ENCODE assay signal across 27 mouse cellular contexts in the genomic region with DNA sequence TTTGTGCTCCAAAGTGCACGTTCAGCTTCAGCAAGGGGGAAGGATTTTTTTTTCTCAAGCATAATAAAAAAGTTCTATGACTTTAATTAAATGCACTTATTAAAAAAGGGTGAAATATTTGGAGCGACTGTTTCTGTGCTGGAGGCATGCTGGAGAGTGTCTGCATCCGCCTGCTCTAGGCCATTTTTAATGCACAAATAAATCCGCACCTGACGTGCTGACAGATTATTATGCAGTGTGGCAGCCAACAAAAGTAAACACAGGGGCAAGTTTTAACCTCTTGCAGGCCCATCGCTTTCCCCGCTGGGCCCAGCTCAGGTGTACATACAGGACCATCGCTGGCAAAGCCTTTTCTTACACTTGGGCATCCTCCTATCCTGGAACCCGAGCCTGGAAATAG.
DNase-seq lines count a peak whose midpoint lies in the region; ATAC-seq lines count a peak whose summit lies in the region.
"Had no signal": no experiment of that assay in that cellular context is flagged by ENCODE, and none has a peak within 500 bp of the region (broad histone marks: within the 10 kb centered on the region; RNA-seq: fewer than 3 reads in every experiment).

No protein-coding gene starts in this region.

- H3K36me3 ChIP-seq in lung, embryonic 16.5 days (ENCODE audit: control insufficient read depth, insufficient read depth, low read length), result no peaks in the 10 kb centered on the region
- H3K36me3 ChIP-seq in forebrain, embryonic 13.5 days (ENCODE audit: poor library complexity, severe bottlenecking), result no peaks in the 10 kb centered on the region
- H3K36me3 ChIP-seq in forebrain, embryonic 15.5 days, result 0 out of 2 replicates have a peak, but pooled peaks cover 2% of the 10 kb centered on the region
- H3K36me3 ChIP-seq in limb, embryonic 13.5 days, result peaks cover 7% of the 10 kb centered on the region; the same call in 1 of the 2 replicates
- no peaks in the 10 kb centered on the region for H3K36me3 ChIP-seq in intestine, embryonic 15.5 days
- H3K36me3 ChIP-seq: heart, embryonic 15.5 days; kidney, embryonic 15.5 days; liver, embryonic 12.5 days; midbrain, embryonic 15.5 days had no signal

- no peak overlapping the region for H3K4me2 ChIP-seq in lung, embryonic 16.5 days (ENCODE audit: low read depth, low read length)
- H3K4me2 ChIP-seq in forebrain, embryonic 13.5 days, result no peak overlapping the region
- no peak overlapping the region for H3K4me2 ChIP-seq in forebrain, embryonic 15.5 days (replicated peaks)
- peak overlapping the region; percentile 48 for H3K4me2 ChIP-seq in limb, embryonic 13.5 days (replicated peaks)
- no peak overlapping the region for H3K4me2 ChIP-seq in intestine, embryonic 15.5 days (replicated peaks)
- H3K4me2 ChIP-seq: embryonic facial prominence, embryonic 13.5 days; heart, embryonic 15.5 days; kidney, embryonic 15.5 days; liver, embryonic 12.5 days; midbrain, embryonic 15.5 days had no signal

- no peak for DNase-seq in lung, postnatal 14 days
- no peak for DNase-seq in adrenal gland, postnatal 36 days
- DNase-seq: adrenal gland, postnatal 10 days; cerebellum, adult 8-10 months; cerebellum, postnatal 36 days; embryo, embryonic 11 days; heart, postnatal 4 days; kidney, adult 11 months; kidney, postnatal 36 days; layer of hippocampus, adult 9-11 months; lung, adult 18-20 months; right cerebral cortex, postnatal 4 days; thymus, adult 2 months; thymus, postnatal 4 days had no signal

- 0 out of 2 replicates have a peak, but pooled peaks have one; percentile 34 for ATAC-seq in lung, embryonic 16.5 days (ENCODE audit: low read depth)
- peak; percentile 19; the same call in 1 of the 2 replicates for ATAC-seq in forebrain, embryonic 13.5 days
- no peak for ATAC-seq in forebrain, embryonic 15.5 days (replicated peaks)
- ATAC-seq in limb, embryonic 13.5 days (ENCODE audit: low FRiP score, low read depth), result no peak
- no peak for ATAC-seq in intestine, embryonic 15.5 days
- ATAC-seq: activated CD4-positive, CD25-positive, alpha-beta regulatory T cell, adult 4 months; liver, embryonic 12.5 days had no signal

- no peaks in the 10 kb centered on the region for H3K27me3 ChIP-seq in lung, embryonic 16.5 days (ENCODE audit: control insufficient read depth, insufficient read depth, low read depth, low read length)
- no peaks in the 10 kb centered on the region for H3K27me3 ChIP-seq in forebrain, embryonic 13.5 days
- H3K27me3 ChIP-seq in forebrain, embryonic 15.5 days, result no peaks in the 10 kb centered on the region
- H3K27me3 ChIP-seq in limb, embryonic 13.5 days, result no peaks in the 10 kb centered on the region
- H3K27me3 ChIP-seq in intestine, embryonic 15.5 days (replicated peaks), result no peaks in the 10 kb centered on the region
- H3K27me3 ChIP-seq: embryonic facial prominence, embryonic 13.5 days; heart, embryonic 15.5 days; midbrain, embryonic 15.5 days had no signal

- no peak overlapping the region for H3K4me3 ChIP-seq in lung, embryonic 16.5 days (ENCODE audit: low read length)
- H3K4me3 ChIP-seq in forebrain, embryonic 13.5 days, result no peak overlapping the region
- no peak overlapping the region for H3K4me3 ChIP-seq in forebrain, embryonic 15.5 days
- H3K4me3 ChIP-seq in limb, embryonic 13.5 days, result no peak overlapping the region
- H3K4me3 ChIP-seq in intestine, embryonic 15.5 days (replicated peaks), result no peak overlapping the region
- H3K4me3 ChIP-seq: embryonic facial prominence, embryonic 13.5 days; erythroblast, embryonic 14.5 days; heart, embryonic 15.5 days; kidney, embryonic 15.5 days; liver, embryonic 12.5 days; megakaryocyte, embryonic 14.5 days; midbrain, embryonic 15.5 days had no signal

- H3K9ac ChIP-seq in lung, embryonic 16.5 days (ENCODE audit: low read length), result no peak overlapping the region
- peak overlapping the region; percentile 37 for H3K9ac ChIP-seq in forebrain, embryonic 13.5 days
- no peak overlapping the region for H3K9ac ChIP-seq in forebrain, embryonic 15.5 days (replicated peaks)
- no peak overlapping the region for H3K9ac ChIP-seq in limb, embryonic 13.5 days
- no peak overlapping the region for H3K9ac ChIP-seq in intestine, embryonic 15.5 days
- H3K9ac ChIP-seq: embryonic facial prominence, embryonic 13.5 days; heart, embryonic 15.5 days; kidney, embryonic 15.5 days; liver, embryonic 12.5 days; midbrain, embryonic 15.5 days had no signal

- peaks cover 19% of the 10 kb centered on the region for H3K4me1 ChIP-seq in lung, embryonic 16.5 days (replicated peaks; ENCODE audit: control insufficient read depth, insufficient read depth, low read length)
- H3K4me1 ChIP-seq in forebrain, embryonic 13.5 days, result peaks cover 52% of the 10 kb centered on the region
- H3K4me1 ChIP-seq in forebrain, embryonic 15.5 days, result peaks cover 42% of the 10 kb centered on the region
- peaks cover 37% of the 10 kb centered on the region for H3K4me1 ChIP-seq in limb, embryonic 13.5 days
- peaks cover 16% of the 10 kb centered on the region; the same call in 1 of the 2 replicates for H3K4me1 ChIP-seq in intestine, embryonic 15.5 days (replicated peaks)
- H3K4me1 ChIP-seq: liver, embryonic 12.5 days; megakaryocyte, embryonic 14.5 days had no signal

- H3K27ac ChIP-seq in lung, embryonic 16.5 days (ENCODE audit: low read length), result peak overlapping the region; percentile 9; the same call in 1 of the 2 replicates
- peak overlapping the region; percentile 59; the same call in 1 of the 2 replicates for H3K27ac ChIP-seq in forebrain, embryonic 13.5 days
- 0 out of 2 replicates have a peak overlapping the region, but pooled peaks have one; percentile 13 for H3K27ac ChIP-seq in forebrain, embryonic 15.5 days (replicated peaks)
- H3K27ac ChIP-seq in limb, embryonic 13.5 days, result peak overlapping the region; percentile 84
- H3K27ac ChIP-seq in intestine, embryonic 15.5 days, result no peak overlapping the region
- H3K27ac ChIP-seq: embryonic facial prominence, embryonic 13.5 days; heart, embryonic 15.5 days; kidney, embryonic 15.5 days; liver, embryonic 12.5 days had no signal

- H3K9me3 ChIP-seq in lung, embryonic 16.5 days (ENCODE audit: control insufficient read depth, low read length), result no peaks in the 10 kb centered on the region
- no peaks in the 10 kb centered on the region; the same call in 1 of the 2 replicates for H3K9me3 ChIP-seq in forebrain, embryonic 13.5 days (replicated peaks)
- no peaks in the 10 kb centered on the region for H3K9me3 ChIP-seq in forebrain, embryonic 15.5 days
- H3K9me3 ChIP-seq in limb, embryonic 13.5 days, result no peaks in the 10 kb centered on the region
- H3K9me3 ChIP-seq in intestine, embryonic 15.5 days, result no peaks in the 10 kb centered on the region
- H3K9me3 ChIP-seq: heart, embryonic 15.5 days; kidney, embryonic 15.5 days; liver, embryonic 12.5 days; midbrain, embryonic 15.5 days had no signal

- WGBS in lung, embryonic 16.5 days, result 36% methylated on average over 9 of the region's 9 CpGs
- 51% methylated on average over 9 of the region's 9 CpGs for WGBS in forebrain, embryonic 13.5 days
- WGBS in forebrain, embryonic 15.5 days, result 40% methylated on average over 9 of the region's 9 CpGs
- 20% methylated on average over 9 of the region's 9 CpGs for WGBS in limb, embryonic 13.5 days
- WGBS in intestine, embryonic 15.5 days, result 39% methylated on average over 9 of the region's 9 CpGs

Comparison
In these comparisons a context has a peak if more than half of its experiments do, and no peak if none do; other contexts are left out.
1. ATAC-seq: peak in lung, embryonic 16.5 days (single experiment) and forebrain, embryonic 13.5 days (single experiment); none in forebrain, embryonic 15.5 days (single experiment), limb, embryonic 13.5 days (single experiment) and intestine, embryonic 15.5 days (single experiment).